Mouse (Mus musculus) CH12F3 (cell line): ENCODE measurements around the gene Necap1.

Experiments used
- in situ Hi-C: fragments of 300-500 bp; cut with MboI; formaldehyde crosslinking; loops from 2 replicates; pipeline ENCODE4 v1.14.3; 2020; ENCODE audit warnings: low sequenced_read_pairs

Necap1 gene

GRCm38 (mm10) chr6:122873871-122874719 lies at the start of gene Necap1:
Gene Necap1, plus strand, starts transcription at chr6:122874474.
- in situ Hi-C loops = loop anchor here (5.0 kb wide), 1 partner anchor 67 kb away; no protein-coding TSS in a partner anchor

GRCm38 (mm10) chr6:122825166-122825565 lies 49.1 kb upstream of the Necap1 start:
- in situ Hi-C loops = no loop called here

- in situ Hi-C loops = no loop called here
These were observed 48.1 kb upstream of the Necap1 start for GRCm38 (mm10) chr6:122825923-122826742.

GRCm38 (mm10) chr6:122828086-122828485 lies 46.2 kb upstream of the Necap1 start:
- in situ Hi-C loops = no loop called here

GRCm38 (mm10) chr6:122832880-122833279 lies 41.4 kb upstream of the Necap1 start:
- in situ Hi-C loops = no loop called here

GRCm38 (mm10) chr6:122834365-122834764 lies 39.9 kb upstream of the Necap1 start:
- in situ Hi-C loops = no loop called here

GRCm38 (mm10) chr6:122836974-122837373 lies 37.3 kb upstream of the Necap1 start:
- in situ Hi-C loops = no loop called here

- in situ Hi-C loops = no loop called here
These were observed 36.7 kb upstream of the Necap1 start for GRCm38 (mm10) chr6:122837539-122837938.

- in situ Hi-C loops = no loop called here
These were observed 30.5 kb upstream of the Necap1 start for GRCm38 (mm10) chr6:122843759-122844158.

- in situ Hi-C loops = no loop called here
These were observed 21.6 kb upstream of the Necap1 start for GRCm38 (mm10) chr6:122852696-122853095.

GRCm38 (mm10) chr6:122854552-122854951 lies 19.7 kb upstream of the Necap1 start:
- in situ Hi-C loops = no loop called here

GRCm38 (mm10) chr6:122855955-122856354 lies 18.3 kb upstream of the Necap1 start, which contains the start of gene C3ar1:
Gene C3ar1, minus strand, starts transcription at chr6:122856161.
- in situ Hi-C loops = no loop called here

- in situ Hi-C loops = no loop called here
These were observed 11.8 kb upstream of the Necap1 start for GRCm38 (mm10) chr6:122862434-122862833.

GRCm38 (mm10) chr6:122862871-122863270 lies 11.4 kb upstream of the Necap1 start:
- in situ Hi-C loops = no loop called here

GRCm38 (mm10) chr6:122867914-122868313 lies 6.4 kb upstream of the Necap1 start:
- in situ Hi-C loops = no loop called here

- in situ Hi-C loops = loop anchor here (5.0 kb wide), 1 partner anchor 63 kb away; no protein-coding TSS in a partner anchor
These were observed 4.4 kb upstream of the Necap1 start for GRCm38 (mm10) chr6:122869846-122870245.

- in situ Hi-C loops = loop anchor here (5.0 kb wide), 1 partner anchor 65 kb away; no protein-coding TSS in a partner anchor
These were observed 1.5 kb upstream of the Necap1 start for GRCm38 (mm10) chr6:122872800-122873199.

- in situ Hi-C loops = loop anchor here (5.0 kb wide), 1 partner anchor 68 kb away; no protein-coding TSS in a partner anchor
These were observed 581 bp downstream of the Necap1 start for GRCm38 (mm10) chr6:122874720-122875389.

GRCm38 (mm10) chr6:122879141-122879735 lies 5.0 kb downstream of the Necap1 start:
- in situ Hi-C loops = no loop called here

- in situ Hi-C loops = no loop called here
These were observed 5.7 kb downstream of the Necap1 start for GRCm38 (mm10) chr6:122879781-122880505.
